Mouse (Mus musculus): Measurements from ENCODE around the gene Pmf1. TPM values are rescaled to one million over a fixed set of nuclear protein-coding genes. Genes with fewer than 3 reads are reported as not detected.
"Not testable (repeated sequence)": the region's sequence is repeated elsewhere in the genome, so short reads cannot be mapped to it uniquely, and the experiment has no call there.

The Pmf1 gene
- polyA plus RNA-seq, 1 experiment from 2014 or later, result 98.4 TPM

DNA sequence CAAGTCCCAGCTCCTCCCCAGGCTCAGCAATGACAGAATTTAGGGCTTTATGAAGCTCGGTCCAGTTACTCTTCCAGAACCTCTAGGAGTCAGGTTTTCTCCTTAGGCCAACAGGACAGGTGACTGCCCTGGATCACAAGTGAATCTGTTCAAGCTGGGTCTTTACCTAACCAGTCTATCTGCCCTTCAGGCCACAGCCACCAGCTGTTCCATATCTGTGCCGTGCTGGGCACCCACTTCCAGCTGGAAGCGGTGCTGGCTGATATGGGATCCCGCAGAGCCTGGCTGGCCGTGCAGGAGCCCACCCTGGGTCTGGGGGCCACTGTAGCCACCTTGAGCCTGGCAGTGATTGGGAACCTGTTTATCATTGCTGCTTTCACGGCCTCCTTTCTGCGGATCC lies 27.7 kb downstream of the Pmf1 start:
- H3K4me1 ChIP-seq (ENCODE audit: control insufficient read depth, insufficient read depth, low read length); H3K9ac ChIP-seq (ENCODE audit: low read length); H3K27ac ChIP-seq (ENCODE audit: low read length); H3K36me3 ChIP-seq (ENCODE audit: control insufficient read depth, insufficient read depth); H3K4me2 ChIP-seq (ENCODE audit: low read depth, low read length); H3K27me3 ChIP-seq (ENCODE audit: control insufficient read depth, insufficient read depth, low read length); H3K9me3 ChIP-seq (replicated peaks; ENCODE audit: control insufficient read depth, low read length); H3K4me3 ChIP-seq (ENCODE audit: low read length); ATAC-seq (replicated peaks; ENCODE audit: extremely low read depth, insufficient read depth, low FRiP score): not testable (repeated sequence)
- 24% methylated on average over 1 of the region's 7 CpGs for WGBS

GRCm38 (mm10) chr3:88381389-88382315 lies 28.5 kb downstream of the Pmf1 start:
- WGBS, result 11% methylated on average over 19 of the region's 22 CpGs
- peak; percentile 75 for ATAC-seq (replicated peaks; ENCODE audit: extremely low read depth, insufficient read depth, low FRiP score)
- H3K27ac ChIP-seq (ENCODE audit: low read length); H3K9me3 ChIP-seq (replicated peaks; ENCODE audit: control insufficient read depth, low read length); H3K36me3 ChIP-seq (ENCODE audit: control insufficient read depth, insufficient read depth); H3K27me3 ChIP-seq (ENCODE audit: control insufficient read depth, insufficient read depth, low read length); H3K9ac ChIP-seq (ENCODE audit: low read length); H3K4me3 ChIP-seq (ENCODE audit: low read length); H3K4me1 ChIP-seq (ENCODE audit: control insufficient read depth, insufficient read depth, low read length): not testable (repeated sequence)
- H3K4me2 ChIP-seq (ENCODE audit: low read depth, low read length), result peak overlapping the region; percentile 50

DNA sequence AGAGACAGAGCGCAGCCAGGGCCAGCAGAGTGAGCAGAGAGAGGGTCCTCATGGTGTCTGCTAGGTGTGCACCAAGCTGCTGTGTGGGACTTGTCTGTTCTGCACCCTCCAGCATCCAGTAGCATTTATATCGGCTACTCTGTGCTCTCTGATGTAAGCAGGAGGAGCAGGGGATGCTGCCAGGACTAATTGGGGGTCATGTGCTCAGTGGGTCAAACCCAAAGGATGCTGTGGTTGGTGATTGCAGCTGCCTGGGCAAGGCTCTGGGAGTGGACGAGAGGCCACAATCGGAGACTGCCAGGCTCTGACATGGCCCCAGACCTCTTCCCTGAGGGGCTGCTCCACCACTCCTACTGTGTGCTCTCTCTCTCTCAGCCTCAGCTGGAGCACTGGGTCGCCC lies 31.5 kb downstream of the Pmf1 start, which contains the start of gene Bglap2:
TSS of gene Bglap2 (minus strand) at position 101 of the 400 bp plus-strand sequence.
- H3K36me3 ChIP-seq (ENCODE audit: control insufficient read depth, insufficient read depth); H3K4me3 ChIP-seq (ENCODE audit: low read length); H3K4me2 ChIP-seq (ENCODE audit: low read depth, low read length); H3K9me3 ChIP-seq (replicated peaks; ENCODE audit: control insufficient read depth, low read length); H3K27me3 ChIP-seq (ENCODE audit: control insufficient read depth, insufficient read depth, low read length); ATAC-seq (replicated peaks; ENCODE audit: extremely low read depth, insufficient read depth, low FRiP score); H3K4me1 ChIP-seq (ENCODE audit: control insufficient read depth, insufficient read depth, low read length); H3K9ac ChIP-seq (ENCODE audit: low read length); H3K27ac ChIP-seq (ENCODE audit: low read length): not testable (repeated sequence)
- 71% methylated on average over 4 of the region's 5 CpGs for WGBS

DNA sequence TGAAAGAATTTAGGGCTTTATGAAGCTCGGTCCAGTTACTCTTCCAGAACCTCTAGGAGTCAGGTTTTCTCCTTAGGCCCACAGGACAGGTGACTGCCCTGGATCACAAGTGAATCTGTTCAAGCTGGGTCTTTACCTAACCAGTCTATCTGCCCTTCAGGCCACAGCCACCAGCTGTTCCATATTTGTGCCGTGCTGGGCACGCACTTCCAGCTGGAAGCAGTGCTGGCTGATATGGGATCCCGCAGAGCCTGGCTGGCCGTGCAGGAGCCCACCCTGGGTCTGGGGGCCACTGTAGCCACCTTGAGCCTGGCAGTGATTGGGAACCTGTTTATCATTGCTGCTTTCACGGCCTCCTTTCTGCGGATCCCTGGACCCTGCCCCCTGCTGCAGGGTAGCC lies 33.5 kb downstream of the Pmf1 start:
- H3K9ac ChIP-seq (ENCODE audit: low read length); H3K4me3 ChIP-seq (ENCODE audit: low read length); H3K27ac ChIP-seq (ENCODE audit: low read length); ATAC-seq (replicated peaks; ENCODE audit: extremely low read depth, insufficient read depth, low FRiP score); H3K4me1 ChIP-seq (ENCODE audit: control insufficient read depth, insufficient read depth, low read length); H3K27me3 ChIP-seq (ENCODE audit: control insufficient read depth, insufficient read depth, low read length); H3K36me3 ChIP-seq (ENCODE audit: control insufficient read depth, insufficient read depth); H3K9me3 ChIP-seq (replicated peaks; ENCODE audit: control insufficient read depth, low read length): not testable (repeated sequence)
- H3K4me2 ChIP-seq (ENCODE audit: low read depth, low read length), result peak overlapping the region; percentile 48
- WGBS, result 16% methylated on average over 5 of the region's 7 CpGs

DNA sequence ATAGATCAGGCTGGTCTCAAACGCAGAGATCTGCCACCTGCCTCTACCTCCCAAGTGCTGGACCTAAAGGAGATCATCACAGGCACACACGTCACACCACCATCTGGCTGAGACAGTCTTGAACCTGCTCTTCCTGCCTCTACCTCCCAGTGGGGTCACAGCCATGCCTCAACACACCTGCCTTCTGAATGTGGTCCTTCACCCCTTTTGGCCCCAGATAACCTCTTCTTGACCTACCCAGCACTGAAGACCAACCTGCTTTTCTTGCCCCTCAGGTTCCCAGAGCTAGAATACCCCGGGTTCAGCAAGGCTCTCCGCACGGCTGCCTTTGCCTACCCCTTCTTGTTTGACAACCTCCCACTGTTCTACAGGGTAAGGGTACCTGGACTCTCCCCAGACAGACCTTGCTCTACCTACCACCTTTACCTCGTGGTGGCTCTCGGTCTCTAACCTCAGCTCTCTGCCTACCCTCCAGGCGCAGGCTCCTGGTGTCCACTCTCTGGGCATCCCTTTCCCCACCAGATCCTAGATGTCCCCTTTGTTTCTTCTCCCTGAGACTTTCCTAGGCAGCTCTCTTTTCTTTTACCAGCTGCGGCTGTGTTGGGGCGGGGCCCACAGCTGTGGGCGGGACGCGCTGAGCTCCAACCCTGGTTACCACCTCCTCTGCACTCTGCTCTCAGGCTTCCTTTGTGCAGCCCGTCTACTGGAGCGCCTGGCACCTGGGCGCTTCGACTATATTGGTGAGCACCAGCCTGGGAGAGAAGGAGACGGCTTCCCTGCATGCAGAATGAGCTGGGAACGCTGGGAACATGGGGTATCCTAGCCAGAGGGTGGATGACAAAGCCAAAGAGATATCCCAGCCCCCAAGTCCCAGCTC lies 34.1 kb downstream of the Pmf1 start:
- not testable (repeated sequence) for H3K9me3 ChIP-seq (replicated peaks; ENCODE audit: control insufficient read depth, low read length); H3K27ac ChIP-seq (ENCODE audit: low read length); H3K4me1 ChIP-seq (ENCODE audit: control insufficient read depth, insufficient read depth, low read length); H3K27me3 ChIP-seq (ENCODE audit: control insufficient read depth, insufficient read depth, low read length); H3K4me3 ChIP-seq (ENCODE audit: low read length); H3K36me3 ChIP-seq (ENCODE audit: control insufficient read depth, insufficient read depth)
- 13% methylated on average over 17 of the region's 19 CpGs for WGBS
- H3K4me2 ChIP-seq (ENCODE audit: low read depth, low read length), result peak overlapping the region; percentile 48
- peak; percentile 84 for ATAC-seq (replicated peaks; ENCODE audit: extremely low read depth, insufficient read depth, low FRiP score)
- 0 out of 2 replicates have a peak overlapping the region, but pooled peaks have one; percentile 43 for H3K9ac ChIP-seq (ENCODE audit: low read length)

DNA sequence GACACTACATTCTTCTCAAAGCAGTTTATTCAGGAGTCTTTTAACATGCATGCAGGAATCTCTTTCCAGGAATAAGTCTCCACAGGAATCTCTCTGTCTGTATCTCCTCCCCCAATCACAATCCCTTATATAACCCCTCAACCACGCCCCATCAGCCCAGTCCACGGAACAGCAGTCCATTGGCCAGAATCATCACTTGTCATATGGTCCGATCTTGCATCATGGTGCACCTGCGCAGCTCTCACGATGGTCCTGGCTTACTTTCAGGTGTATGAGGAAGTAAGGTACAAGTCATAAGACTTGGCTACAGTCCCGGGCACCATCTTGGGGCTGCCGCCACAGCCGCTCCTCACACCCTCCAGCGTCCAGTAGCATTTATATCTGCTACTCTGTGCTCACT lies 37.5 kb downstream of the Pmf1 start, which contains the start of gene Bglap3:
TSS of gene Bglap3 (minus strand) at position 101 of the 400 bp plus-strand sequence.
- not testable (repeated sequence) for H3K4me2 ChIP-seq (ENCODE audit: low read depth, low read length); H3K4me1 ChIP-seq (ENCODE audit: control insufficient read depth, insufficient read depth, low read length); ATAC-seq (replicated peaks; ENCODE audit: extremely low read depth, insufficient read depth, low FRiP score); H3K4me3 ChIP-seq (ENCODE audit: low read length); H3K27me3 ChIP-seq (ENCODE audit: control insufficient read depth, insufficient read depth, low read length); H3K9me3 ChIP-seq (replicated peaks; ENCODE audit: control insufficient read depth, low read length); H3K9ac ChIP-seq (ENCODE audit: low read length); H3K27ac ChIP-seq (ENCODE audit: low read length); H3K36me3 ChIP-seq (ENCODE audit: control insufficient read depth, insufficient read depth)
- 87% methylated on average over 9 of the region's 9 CpGs for WGBS

GRCm38 (mm10) chr3:88368511-88368910 lies 41.6 kb downstream of the Pmf1 start:
- ATAC-seq (replicated peaks; ENCODE audit: extremely low read depth, insufficient read depth, low FRiP score), result not testable (repeated sequence)
- WGBS, result 62% methylated on average over 7 of the region's 7 CpGs

GRCm38 (mm10) chr3:88367517-88367916 lies 42.6 kb downstream of the Pmf1 start:
- not testable (repeated sequence) for H3K9ac ChIP-seq (ENCODE audit: low read length); ATAC-seq (replicated peaks; ENCODE audit: extremely low read depth, insufficient read depth, low FRiP score); H3K27ac ChIP-seq (ENCODE audit: low read length); H3K4me2 ChIP-seq (ENCODE audit: low read depth, low read length); H3K36me3 ChIP-seq (ENCODE audit: control insufficient read depth, insufficient read depth); H3K4me3 ChIP-seq (ENCODE audit: low read length); H3K9me3 ChIP-seq (replicated peaks; ENCODE audit: control insufficient read depth, low read length)
- Histone ChIP-seq H3K4me1 (ENCODE audit: control insufficient read depth, insufficient read depth, low read length) (peaks cover 18% of the 10 kb centered on the region), H3K27me3 (ENCODE audit: control insufficient read depth, insufficient read depth, low read length) (peaks cover 13% of the 10 kb centered on the region)
- 55% methylated on average over 3 of the region's 7 CpGs for whole genome bisulfite sequencing

More at GRCm38 (mm10) chr3:88368511-88368910, 41.6 kb downstream of the Pmf1 start:
- H3K4me1 ChIP-seq (ENCODE audit: control insufficient read depth, insufficient read depth, low read length), result peaks cover 14% of the 10 kb centered on the region
- not testable (repeated sequence) for H3K4me3 ChIP-seq (ENCODE audit: low read length); H3K4me2 ChIP-seq (ENCODE audit: low read depth, low read length); H3K9me3 ChIP-seq (replicated peaks; ENCODE audit: control insufficient read depth, low read length); H3K36me3 ChIP-seq (ENCODE audit: control insufficient read depth, insufficient read depth); H3K27ac ChIP-seq (ENCODE audit: low read length); H3K9ac ChIP-seq (ENCODE audit: low read length)
- peaks cover 13% of the 10 kb centered on the region for H3K27me3 ChIP-seq (ENCODE audit: control insufficient read depth, insufficient read depth, low read length)

Data from heart, embryonic 16.5 days (tissue).